Mouse (Mus musculus) brain, embryonic 14.5 days (tissue): ENCODE results near the gene Shcbp1l.

Source experiments
- CTCF ChIP-seq: fragments of 200-500 bp; IDR thresholded peaks from 2 replicates; pipeline ENCODE4 v1.5.1; 2012; ENCODE audit warnings: inconsistent platforms, mild to moderate bottlenecking, moderate library complexity, borderline replicate concordance; ENCODE audit not compliant: insufficient read depth, insufficient read length; ENCODE audit errors: extremely low read depth
- POLR2A ChIP-seq: fragments of 200-500 bp; IDR thresholded peaks from 2 replicates; pipeline ENCODE4 v1.6.1; 2012; ENCODE audit warnings: mild to moderate bottlenecking, inconsistent platforms, borderline replicate concordance; ENCODE audit not compliant: poor library complexity, insufficient read depth, insufficient read length, severe bottlenecking; ENCODE audit errors: extremely low read depth

DNA sequence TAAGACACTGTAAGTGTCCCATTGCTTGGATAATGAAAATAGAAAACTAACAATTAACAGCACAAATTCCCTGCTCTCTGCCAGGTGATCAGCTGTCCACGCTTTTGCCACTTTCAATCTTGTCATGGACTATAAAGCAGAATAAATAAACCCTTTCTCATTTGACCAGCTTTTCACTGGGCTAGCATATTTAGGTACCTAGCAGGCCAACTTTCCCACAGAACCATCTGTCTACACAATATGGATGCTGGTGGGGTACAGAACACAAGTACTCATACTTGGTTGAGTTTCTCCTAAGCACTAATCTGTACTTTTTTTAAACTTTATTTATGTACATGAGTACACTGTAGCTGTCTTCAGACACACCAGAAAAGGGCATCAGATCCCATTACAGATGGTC lies 54.3 kb downstream of the Shcbp1l start:
- no peak for TF ChIP-seq POLR2A
- TF ChIP-seq CTCF, result no peak
